Mouse (Mus musculus): ENCODE results near the gene Park7.

DNA sequence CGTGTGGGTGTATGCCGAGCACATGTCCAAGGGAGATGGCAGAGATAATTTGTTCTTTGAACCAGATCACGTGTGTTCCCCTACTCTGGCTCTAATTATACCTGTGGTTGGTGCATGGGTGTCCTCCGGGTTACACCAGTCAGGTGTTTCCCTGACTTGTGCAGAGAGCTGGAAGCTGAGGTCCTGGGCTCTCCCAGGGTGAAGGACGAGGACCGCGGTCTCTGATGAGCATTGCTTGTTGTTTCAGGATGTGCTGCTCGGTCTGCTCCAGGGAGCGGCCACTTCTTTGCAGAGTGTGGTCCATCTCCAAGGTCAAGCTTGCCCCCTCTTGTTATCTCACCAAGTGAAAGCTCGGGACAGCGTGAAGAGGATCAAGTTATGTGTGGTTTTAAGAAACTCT is 48.2 kb downstream of the Park7 start:
- TF ChIP-seq CTCF (IDR thresholded peaks at IDR 0.05; ENCODE audit: extremely low read depth, insufficient read length, insufficient replicate concordance, low read depth, low read length) (no peak), POLR2A (IDR thresholded peaks at IDR 0.05; ENCODE audit: low read depth, low read length) (no peak)

Measured in small intestine, adult 2 months (tissue).